Mouse (Mus musculus): ENCODE data around the gene Lrrc57.
"Not testable (repeated sequence)": the region's sequence is repeated elsewhere in the genome, so short reads cannot be mapped to it uniquely, and the experiment has no call there.

Gene Lrrc57

DNA sequence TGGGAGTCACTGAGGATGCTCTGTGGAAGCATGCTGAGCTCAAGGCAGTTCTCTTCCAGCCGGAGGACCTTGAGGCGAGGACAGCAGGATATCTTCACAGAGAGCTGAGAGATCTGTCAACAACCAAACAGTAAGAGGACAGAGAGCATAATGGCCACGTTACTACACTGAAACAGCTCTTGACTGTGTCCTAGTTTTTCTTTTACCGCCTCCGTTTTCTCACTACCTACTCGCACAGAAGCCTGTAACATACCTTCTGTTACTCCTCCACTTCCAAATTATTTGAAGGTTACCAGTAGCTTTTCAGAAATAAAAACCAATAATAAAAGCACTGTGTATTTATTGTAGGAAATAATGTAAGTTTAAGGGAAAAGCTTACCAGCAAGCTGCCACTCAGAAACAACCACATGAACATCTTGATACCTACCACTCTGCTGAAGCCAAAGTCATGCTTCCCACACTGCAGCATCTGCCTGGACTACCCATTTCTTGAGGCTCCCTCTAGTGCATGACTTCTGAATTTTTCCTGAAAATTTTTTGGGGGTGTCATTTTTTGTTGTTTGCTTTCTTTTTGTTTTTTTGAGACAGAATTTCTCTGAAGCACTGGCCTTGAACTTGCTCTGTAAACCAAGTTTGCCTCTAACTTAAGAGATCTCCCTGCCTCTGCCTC lies 3.2 kb downstream of the Lrrc57 start:
- no peak for ATAC-seq (ENCODE audit: insufficient number of reproducible peaks, low FRiP score, low TSS enrichment)

DNA sequence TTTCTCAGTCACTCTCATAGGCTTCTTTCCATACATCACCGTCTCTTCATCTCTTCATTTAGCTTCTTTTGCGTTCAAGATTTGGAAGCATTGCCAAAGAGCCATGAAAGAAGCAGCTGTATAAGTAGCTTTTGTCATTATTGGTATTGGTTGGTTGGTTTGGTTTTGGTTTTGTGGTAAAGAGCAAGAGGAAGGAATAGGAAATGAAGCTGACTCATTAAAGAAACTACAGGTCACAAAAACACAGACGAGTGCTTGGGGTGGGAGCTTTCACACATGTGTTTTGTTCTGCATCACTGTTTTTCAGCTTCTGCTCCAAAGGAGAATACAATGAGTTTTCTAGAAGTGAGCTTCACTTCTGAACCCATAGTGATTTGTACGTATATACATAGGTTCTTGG lies 9.8 kb downstream of the Lrrc57 start:
- ATAC-seq (ENCODE audit: insufficient number of reproducible peaks, low FRiP score, low TSS enrichment) = no peak

DNA sequence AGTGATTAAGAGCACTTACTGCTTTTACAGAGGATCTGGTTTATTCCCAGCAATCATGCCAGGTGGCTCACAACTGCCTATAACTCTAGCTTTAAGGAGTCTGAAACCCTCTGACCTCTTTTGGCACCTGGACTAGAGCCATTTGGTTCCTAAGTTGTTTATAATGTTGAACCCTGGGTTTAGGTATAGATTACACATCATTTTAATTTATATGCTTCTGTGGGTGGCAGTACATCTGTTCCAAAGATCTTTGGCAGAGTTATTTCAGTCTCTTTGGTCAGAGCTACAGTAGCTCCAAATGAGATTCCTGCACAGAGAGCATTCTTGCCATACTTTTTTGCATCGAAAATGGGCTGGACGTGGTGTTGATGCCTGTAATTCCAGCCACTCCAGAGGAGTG lies 11.6 kb downstream of the Lrrc57 start:
- no peak for ATAC-seq (ENCODE audit: insufficient number of reproducible peaks, low FRiP score, low TSS enrichment)

DNA sequence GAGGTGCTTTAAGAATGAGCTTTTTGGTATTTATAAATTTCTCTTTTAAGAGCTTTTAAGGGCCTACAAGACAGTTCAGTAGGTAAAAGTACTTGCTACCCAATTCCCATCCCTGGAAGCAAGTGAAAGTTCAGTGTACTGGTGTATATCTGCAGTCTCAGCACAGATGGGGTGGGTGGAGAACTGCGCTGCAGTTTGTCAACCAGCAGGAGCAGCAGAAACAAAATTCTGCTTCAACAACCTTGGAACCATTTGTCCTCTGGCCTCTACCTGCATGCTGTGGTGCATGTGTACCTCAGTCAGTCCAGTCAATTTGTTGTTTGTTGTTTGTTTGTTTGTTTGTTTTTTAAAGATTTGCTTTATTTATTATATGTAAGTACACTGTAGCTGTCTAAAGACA lies 17.1 kb downstream of the Lrrc57 start:
- ATAC-seq (ENCODE audit: insufficient number of reproducible peaks, low FRiP score, low TSS enrichment) = no peak

DNA sequence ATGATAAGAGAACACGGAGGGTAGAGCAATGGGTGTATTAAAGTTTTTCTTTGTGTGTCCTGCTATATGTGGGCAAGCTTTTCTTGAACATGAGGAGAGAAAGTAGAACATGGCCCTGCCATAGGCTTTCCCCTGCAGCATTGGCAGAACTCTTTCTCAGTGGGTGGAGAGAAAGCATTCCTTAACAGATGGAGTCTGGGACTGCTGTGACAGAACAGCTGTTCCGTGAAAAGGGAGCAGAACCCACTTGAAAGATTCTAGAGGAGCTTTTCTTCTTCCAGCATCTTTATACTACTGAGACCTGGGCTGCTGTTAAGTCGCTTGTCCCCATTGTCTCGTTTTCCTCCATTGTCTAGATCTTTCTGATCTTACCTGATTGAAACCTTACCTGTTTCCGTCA lies 19.6 kb downstream of the Lrrc57 start:
- ATAC-seq (ENCODE audit: insufficient number of reproducible peaks, low FRiP score, low TSS enrichment) = no peak

DNA sequence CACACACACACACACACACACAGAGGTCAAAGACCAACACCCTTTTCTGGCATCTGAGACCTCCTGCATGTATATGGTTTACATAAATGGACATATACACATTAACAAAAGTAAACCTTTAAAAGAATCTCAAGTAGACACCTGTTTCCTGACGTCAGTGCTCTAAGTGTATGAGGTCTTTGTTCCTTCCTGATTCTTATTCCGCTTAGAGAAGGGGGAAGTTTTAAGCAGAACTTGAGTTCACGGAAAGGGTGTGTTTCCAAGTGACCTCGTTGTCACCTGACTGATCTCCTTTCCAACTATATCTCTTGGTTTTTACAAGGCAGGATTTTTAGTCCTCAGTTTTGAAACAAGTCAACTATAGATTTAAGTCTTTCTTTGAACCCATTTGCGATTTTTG lies 31.0 kb downstream of the Lrrc57 start:
- no peak for ATAC-seq (ENCODE audit: insufficient number of reproducible peaks, low FRiP score, low TSS enrichment)

DNA sequence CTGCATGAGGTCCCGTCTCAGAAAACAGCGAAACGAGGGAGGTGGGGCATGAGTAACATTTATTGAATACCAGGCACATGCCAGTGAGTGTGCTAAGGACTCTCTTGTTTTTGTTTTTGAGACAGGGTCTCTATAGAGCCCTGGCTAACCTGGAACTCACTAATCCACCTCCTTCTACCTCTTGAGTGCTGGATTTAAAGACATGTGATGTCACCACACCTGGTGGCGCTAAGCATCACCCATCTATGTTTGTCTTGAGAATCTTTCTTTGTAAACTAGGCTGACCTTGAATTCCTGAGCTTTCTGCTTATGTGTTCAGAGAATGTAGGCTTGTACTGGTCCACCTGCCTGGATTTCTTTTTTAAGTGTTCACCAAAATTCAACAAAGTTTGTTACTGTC lies 31.5 kb downstream of the Lrrc57 start:
- ATAC-seq (ENCODE audit: insufficient number of reproducible peaks, low FRiP score, low TSS enrichment) = no peak

DNA sequence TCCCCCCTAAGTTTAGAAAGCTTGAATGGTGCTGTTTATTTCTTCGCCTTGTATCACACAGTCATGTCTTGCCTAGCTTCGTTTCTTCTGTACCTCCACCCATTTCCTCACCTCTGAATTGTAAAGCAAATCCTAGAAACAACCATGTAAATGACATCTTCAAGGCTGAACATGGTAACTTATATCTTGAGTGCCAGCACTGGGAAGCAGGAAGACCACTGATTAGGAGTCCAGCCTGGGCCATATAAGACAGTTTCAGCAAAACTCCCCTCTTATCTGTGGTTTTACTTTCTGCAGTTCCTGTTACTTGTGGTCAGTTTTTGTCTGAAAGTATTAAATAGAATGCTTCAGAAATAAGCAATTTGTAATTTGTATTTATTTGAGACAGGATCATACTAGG lies 33.3 kb downstream of the Lrrc57 start:
- ATAC-seq (ENCODE audit: insufficient number of reproducible peaks, low FRiP score, low TSS enrichment) = no peak

DNA sequence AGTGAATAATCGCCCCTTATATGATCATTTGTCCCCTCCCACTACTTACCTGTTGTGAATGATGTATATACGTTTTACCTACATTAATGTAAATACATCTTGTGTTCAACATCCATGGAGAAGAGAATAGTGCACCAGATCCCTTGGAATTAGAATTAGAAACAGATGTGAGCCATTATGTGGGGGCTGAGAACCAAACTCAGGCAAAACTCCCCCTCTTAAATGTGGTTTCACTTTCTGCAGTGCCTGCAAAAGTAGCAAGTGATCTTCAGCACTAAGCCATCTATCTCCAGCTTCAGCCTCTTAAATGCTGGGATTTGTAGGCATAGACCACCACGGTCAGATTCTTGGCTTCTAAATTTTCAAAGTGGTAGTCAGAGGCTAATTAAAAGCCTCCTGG lies 34.2 kb downstream of the Lrrc57 start:
- ATAC-seq (ENCODE audit: insufficient number of reproducible peaks, low FRiP score, low TSS enrichment) = no peak

DNA sequence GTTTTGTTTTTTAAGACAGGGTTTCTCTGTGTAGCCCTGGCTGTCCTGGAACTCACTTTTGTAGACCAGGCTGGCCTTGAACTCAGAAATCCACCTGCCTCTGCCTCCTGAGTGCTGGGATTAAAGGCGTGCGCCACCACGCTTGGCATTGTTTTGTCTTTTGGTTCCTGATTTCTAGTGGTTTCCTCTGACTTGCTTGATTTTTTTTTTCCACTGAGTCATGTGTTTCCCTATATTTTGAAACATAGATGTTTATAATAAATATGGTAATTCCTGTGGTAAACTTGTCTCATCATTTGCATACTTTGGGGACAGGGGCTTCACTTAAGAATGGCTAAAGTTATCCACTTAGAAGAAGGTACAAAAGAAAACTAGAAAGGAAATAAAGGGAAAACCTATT lies 37.2 kb downstream of the Lrrc57 start:
- not testable (repeated sequence) for ATAC-seq (ENCODE audit: insufficient number of reproducible peaks, low FRiP score, low TSS enrichment)

DNA sequence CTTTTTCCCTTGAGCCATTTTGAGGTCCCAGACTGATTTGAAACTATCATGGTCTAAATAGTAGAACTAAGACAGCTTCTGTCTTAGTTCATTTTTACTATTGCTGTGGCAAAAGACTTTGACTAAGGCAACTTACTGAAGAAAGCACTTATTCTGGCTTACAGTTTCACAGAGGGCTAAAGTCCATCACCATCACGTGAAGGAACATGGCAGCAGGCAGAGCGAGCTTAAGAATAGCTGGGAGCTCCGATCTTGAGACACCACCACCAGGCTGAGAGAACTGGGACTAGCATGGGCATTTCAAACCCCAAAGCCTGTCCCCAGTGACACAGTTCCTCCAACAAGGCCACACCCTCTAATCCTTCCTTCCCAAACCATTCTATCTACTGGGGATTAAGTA lies 38.2 kb downstream of the Lrrc57 start:
- no peak for ATAC-seq (ENCODE audit: insufficient number of reproducible peaks, low FRiP score, low TSS enrichment)

DNA sequence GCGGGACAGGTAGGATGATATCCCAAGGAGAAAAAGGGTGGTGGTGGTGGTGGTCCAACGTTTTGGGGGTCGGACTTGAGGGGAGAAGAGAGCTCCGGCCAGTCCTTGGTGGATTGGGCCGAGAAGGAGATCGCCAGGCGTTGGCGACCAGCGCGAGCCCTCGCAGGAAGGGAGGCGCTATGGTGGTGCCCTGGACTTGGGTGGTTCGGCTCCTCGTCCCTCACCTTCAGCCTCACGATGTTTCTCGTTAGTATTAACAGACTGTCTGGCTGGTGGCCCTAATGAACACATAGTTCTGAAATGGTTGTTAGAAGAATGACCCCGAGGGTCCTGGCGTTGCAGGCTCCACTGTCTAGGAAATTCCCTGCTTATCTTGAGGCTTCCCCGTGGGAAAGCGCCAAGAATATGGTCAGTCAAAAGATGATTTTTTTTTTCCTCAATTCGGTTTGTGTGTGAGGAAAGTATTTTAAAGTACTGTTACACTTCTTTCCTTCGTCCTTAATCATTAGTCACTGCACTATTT lies 41.5 kb downstream of the Lrrc57 start:
- ATAC-seq (ENCODE audit: insufficient number of reproducible peaks, low FRiP score, low TSS enrichment) = peak; percentile 67

DNA sequence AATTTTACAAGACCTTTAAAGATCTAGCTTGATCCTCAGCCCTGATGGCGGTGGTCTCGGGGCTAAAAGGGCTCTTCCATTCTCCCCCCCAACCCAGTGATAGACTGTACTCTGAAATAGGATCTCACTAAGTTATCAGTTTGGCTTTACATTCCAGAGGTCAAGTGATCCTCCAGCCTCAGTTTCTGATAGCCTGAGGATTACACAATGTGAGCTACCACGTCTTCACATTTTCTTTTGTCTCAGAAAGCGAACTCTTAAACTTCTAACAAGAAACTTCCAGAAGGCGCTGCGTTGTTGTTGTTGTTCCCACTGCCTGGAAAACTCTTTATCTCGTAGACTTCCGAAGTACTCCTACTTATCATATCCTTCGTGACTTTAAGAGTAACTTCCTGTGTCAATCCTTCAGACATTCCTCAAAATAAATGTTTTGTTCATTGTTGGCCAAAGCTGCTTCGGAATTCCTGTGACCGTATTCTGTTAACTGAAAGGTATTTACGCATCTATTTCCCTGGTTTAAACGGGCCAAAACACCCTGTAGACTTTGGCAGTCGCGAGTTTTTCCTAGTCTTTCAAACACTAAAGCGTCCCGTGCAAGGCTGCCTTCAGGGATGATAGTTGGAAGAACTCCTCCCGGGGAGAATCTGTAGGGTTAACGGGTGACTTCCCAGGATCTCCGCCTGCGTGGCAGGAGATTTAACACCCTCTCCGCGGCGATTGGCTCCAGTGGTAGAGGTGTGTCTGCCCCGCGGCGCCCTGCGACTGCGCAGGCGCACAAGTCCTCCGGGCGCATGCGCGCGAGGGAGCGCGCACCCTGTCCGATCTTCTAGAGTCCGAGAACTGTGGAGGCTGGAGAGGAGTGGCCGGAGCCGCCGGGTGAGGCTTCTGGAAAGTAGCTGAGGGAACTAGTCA lies 42.2 kb downstream of the Lrrc57 start, which contains the start of gene Snap23:
Gene Snap23, plus strand, starts transcription at position 786 of the 912 bp plus-strand sequence.
- peak; percentile 97 for ATAC-seq (ENCODE audit: insufficient number of reproducible peaks, low FRiP score, low TSS enrichment)

DNA sequence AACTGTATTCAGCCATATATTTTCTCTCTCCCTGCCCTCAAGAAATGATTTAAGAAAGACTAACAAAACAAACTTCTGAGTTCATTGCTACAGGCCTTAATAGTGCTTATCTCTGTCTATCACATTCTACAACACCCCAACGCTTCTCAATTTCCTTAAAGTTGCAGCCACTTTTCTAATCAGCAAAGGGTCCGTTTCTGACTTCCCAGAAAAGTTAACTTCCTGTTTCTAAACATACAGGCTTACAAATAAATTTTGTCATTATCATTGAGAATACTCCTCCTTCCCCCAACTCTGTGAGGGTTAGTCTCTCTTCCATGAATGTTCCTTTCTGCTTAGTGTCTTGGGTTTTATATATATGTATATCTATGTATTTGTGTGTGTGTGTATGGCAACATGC lies 44.0 kb downstream of the Lrrc57 start:
- ATAC-seq (ENCODE audit: insufficient number of reproducible peaks, low FRiP score, low TSS enrichment) = no peak

DNA sequence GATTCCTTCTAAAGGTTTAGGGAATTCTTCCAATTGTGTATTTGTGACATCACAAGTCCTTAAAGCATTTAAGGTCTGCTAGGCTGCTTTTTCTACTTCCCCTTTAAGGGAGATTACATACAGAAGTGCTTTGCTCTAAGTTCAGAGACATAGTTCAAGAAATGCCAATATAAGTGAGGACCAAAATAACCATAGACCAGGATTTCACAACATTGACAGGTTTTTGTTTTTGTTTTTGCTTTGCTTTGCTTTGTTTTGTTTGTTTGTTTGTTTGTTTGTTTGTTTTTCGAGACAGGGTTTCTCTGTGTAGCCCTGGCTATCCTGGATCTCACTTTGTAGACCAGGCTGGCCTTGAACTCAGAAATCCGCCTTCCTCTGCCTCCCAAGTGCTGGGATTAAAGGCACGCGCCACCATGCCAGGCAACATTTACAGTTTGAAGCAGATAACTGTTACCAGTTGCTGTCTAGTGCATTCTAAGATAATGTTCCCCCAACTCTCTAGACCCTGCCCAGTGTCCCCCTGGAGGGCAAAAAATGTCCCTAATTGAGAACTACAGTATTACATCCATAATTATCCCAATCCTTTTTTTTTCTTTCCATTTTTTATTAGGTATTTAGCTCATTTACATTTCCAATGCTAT lies 44.7 kb downstream of the Lrrc57 start:
- ATAC-seq (ENCODE audit: insufficient number of reproducible peaks, low FRiP score, low TSS enrichment) = not testable (repeated sequence)

DNA sequence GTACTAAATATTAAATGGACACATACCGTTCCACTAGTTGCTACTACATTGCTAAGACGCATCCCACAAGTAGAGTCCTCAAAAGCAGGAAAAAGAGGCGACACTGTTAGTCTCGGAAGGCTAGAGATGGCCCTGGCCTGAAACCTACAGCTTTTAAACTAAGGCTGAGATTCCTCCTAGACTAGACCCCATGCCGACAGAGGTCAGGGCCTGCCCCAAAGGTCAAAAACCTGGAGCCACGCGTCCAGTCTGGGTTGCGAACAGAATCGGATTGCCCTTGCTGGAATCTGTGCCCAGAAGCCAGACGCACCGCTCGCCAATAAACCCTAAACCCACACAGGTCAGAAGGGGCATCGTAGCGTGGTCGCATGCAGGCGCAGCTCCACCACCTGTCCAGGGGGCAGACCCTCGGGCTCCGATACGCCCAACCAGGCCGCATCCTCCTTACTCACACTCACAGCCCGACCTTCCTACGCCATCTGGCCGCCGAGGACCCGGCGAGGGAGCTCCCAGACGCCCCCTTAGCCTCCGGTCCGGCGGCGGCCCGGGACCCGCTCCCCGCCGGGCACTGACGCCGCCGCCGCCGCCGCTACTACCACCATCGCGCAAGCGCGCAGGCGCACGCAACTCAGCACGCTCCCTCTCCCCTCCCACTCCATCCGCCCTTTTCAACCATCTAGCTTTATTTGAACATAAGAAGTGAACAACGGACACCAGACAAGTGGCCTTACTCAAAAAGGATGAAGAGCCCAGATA lies 45.9 kb downstream of the Lrrc57 start, which contains the start of gene Zfp106:
Gene Zfp106, minus strand, starts transcription at position 609 of the 756 bp plus-strand sequence.
- ATAC-seq (ENCODE audit: insufficient number of reproducible peaks, low FRiP score, low TSS enrichment) = peak; percentile 73

DNA sequence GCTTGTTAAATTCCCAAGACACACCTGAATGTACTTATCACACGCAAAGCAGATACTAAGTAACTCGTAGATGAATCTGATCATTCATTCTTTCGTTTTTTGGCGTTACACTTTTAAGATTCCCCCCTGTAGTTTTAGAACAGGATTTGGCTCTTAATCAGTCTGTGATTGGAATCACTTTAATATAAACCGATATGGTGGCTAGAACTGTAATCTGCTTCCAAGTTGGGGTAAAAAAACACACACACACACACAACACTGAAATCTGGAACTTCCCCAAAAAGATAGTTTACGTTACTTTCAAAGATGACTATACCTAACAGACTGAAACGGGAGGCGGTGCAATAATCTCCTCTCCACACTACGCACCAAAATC lies 46.5 kb downstream of the Lrrc57 start:
- no peak for ATAC-seq (ENCODE audit: insufficient number of reproducible peaks, low FRiP score, low TSS enrichment)

DNA sequence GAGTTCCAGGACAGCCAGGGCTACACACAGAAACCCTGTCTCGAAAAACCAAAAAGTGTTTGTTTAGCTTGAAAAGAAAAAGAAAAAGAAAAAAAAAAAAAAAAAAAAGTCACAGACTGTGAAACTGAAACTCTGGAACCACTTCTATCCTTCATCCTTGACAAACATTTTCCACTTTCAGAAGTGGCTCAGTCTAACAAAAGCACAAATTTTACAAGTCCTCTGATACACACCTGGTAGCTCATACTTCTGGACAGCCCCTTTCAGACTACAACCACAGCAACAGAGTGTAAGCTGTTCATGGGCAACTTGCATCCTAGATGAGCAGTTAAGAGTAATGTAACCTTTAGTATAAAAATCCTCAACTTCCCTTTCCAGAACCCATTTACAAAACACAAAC lies 47.8 kb downstream of the Lrrc57 start:
- no peak for ATAC-seq (ENCODE audit: insufficient number of reproducible peaks, low FRiP score, low TSS enrichment)

DNA sequence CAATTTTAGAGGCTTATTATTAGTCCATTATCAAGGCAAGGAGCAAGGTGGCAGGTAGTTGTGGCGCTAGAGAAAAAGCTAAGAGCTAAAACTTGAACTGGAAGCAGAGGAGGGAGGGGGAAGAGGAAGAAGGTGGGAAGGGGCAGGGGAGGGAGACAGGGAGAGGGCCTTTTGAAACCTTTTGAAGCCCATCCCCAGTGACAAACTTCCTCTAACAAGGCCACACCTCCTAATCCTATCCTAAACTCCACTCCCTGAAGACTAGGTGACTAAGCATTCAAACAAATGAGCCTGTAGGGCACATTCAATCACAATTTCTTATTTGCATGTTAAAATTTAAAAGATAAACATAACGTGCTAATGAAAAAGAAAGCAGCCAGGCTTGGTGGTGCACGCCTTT lies 50.5 kb downstream of the Lrrc57 start:
- no peak for ATAC-seq (ENCODE audit: insufficient number of reproducible peaks, low FRiP score, low TSS enrichment)

DNA sequence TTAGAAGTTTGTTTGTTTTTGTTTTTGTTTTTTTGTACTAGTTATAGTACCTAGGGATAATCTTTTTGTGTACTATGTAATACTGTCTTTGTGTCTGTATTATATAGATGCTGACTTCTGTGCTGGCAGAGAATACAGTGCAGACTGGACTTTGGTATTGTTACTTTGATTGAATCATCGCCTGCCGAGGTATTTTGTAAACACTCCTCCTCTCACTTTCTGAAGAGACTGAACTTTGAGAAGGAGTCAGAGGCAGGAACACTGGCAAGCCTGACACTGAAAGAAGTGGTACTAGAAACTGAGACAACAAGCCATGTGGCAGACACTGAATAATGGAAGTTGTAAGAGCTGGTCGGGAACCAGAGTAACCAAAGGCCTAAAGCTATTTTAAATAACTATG lies 52.5 kb downstream of the Lrrc57 start:
- no peak for ATAC-seq (ENCODE audit: insufficient number of reproducible peaks, low FRiP score, low TSS enrichment)
